Mouse (Mus musculus): ENCODE measurements around the gene Ern1. TPM values are rescaled to one million over a fixed set of nuclear protein-coding genes. Genes with fewer than 3 reads are reported as not detected.

Gene Ern1
- total RNA-seq, 1 experiment from 2014 or later: 65.9 TPM

DNA sequence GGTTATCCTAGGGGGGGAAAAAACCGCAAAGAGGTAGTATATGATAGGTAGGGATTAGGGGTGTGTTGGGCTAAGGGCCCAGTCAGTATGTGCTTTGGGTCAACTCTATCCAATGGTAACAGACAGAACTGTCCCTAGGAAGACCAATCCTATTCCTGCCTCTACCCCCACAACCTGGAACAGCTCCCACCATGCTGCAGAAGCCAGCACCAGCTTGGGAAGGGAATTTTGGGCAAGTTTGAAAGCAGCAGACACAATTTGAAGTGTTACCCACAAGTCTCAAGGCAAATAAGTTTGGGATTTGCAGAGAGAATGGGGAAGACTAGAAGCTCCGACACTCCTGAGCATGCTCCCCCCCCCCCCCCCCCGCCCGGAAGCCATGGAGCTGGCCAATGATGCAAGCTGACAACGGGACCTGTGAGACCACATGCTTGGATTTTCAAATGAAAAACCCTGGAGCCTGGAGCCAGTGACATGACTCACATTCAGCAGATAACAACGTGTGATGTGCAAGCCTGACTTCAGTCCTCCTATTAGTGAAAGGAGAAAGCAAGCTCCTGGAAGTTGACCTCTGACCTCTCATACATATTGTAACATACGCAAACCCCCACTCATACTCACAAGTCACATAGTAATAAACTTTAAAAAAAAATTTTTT, 1.5 kb upstream of the Ern1 start:
- no peak for ATAC-seq (replicated peaks in 1 of 2; ENCODE audit: insufficient read depth in 1 of 2, low FRiP score in 2 of 2, low TSS enrichment in 1 of 2, low read depth in 1 of 2, poor library complexity in 2 of 2, severe bottlenecking in 2 of 2)

DNA sequence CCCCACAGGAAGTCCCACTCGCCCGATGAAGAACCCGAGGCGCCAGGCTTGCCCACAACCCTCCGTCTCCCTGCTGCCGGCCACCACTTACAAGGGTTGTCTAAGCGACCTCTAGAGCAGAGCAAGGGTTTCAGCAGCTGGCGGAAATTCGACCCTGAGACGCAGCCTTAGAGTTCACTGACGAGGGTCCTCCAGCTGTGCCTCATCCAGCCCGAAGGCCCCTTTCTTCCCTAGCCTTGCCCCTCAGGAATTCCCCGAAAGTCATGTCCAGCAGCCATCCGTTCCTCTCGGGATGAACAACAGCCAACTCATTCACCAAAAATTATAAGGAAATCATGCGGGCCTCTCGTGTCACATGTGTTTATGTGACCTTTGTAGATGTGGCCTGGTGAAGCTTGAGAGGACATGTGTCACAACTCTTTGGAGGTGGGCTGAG, 492 bp upstream of the Ern1 start:
- peak; percentile 40 to 44 for ATAC-seq (replicated peaks in 1 of 2; ENCODE audit: insufficient read depth in 1 of 2, low FRiP score in 2 of 2, low TSS enrichment in 1 of 2, low read depth in 1 of 2, poor library complexity in 2 of 2, severe bottlenecking in 2 of 2)

DNA sequence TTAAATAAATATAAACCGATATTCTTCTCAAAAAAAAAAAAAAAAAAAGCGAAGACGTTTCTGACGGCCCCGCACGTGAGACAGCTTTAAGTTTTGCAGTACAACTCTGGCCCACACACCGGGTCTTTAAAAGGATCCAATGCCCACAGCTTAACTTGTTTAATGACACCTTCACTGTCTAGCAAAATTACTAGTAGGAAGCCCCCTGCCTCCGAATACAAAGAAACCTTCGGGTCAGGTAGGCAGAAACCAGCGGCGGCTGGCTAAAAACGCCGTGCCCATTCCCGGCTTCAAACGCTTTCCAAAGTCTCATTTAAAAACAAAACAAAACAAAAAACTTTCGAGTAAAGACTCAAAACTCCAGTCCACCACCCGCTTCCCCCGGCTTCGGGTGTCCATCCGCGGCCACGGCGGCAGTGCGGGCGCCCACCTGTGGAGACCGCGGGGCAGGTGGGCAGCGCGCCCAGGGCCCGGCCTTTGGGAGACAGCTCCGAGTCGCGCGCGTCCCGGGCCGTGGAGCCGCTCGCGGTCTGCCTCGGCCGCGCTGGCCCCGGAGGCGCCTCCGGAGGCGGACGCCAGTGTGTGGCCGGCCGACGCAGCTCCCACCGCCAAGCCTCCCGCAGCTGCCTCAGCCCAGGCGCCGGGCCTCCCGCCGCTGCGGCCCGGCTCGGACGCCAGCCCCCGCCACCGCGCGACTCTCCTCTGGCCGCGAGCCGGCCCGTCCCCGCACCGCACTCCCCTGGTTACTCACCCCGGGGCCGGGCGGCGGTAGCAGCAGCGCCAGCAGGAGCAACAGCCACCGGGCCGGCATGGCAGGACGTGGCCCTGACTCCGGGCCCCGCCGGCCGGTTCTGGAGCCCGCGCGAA, 553 bp downstream of the Ern1 start:
- ATAC-seq (replicated peaks in 1 of 2; ENCODE audit: insufficient read depth in 1 of 2, low FRiP score in 2 of 2, low TSS enrichment in 1 of 2, low read depth in 1 of 2, poor library complexity in 2 of 2, severe bottlenecking in 2 of 2): no peak

DNA sequence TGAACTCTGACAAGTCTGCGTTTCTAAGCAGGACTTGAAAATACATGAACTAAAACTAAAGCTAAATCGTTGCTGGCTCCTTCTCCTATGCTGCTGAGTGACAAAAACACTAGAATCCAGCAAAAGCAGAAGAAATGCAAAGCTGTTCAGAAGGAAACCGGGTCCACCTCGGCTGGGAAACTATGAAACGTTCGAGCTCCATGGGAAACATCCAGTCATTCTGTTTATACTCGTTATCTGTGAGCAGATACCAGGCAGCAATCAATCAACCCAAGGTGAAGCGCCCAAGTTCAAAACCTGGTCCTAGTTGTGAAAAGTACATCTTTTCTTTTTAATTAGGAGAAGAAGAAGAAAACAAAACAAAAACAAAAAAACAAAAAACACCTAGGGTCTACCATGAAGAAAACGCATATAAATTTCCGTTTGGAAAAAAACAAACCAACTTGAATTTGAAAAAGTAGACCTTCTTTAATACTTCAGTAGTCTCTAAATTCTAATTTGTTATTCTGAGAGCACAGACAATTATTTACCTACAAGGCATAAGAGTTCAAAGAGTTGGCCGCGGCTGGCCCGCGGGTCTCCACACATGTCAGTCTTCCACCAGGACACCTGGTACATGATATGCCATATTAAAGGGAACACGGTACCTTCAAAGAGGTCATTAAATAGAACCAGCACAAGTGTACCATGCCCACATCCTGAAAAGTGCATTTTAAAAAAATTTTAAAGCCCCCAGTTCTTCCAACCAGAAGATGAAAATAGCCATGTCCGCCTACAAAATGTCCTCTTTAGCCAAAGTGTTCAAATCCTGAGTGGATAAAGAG, 1.4 kb downstream of the Ern1 start:
- ATAC-seq (replicated peaks in 1 of 2; ENCODE audit: insufficient read depth in 1 of 2, low FRiP score in 2 of 2, low TSS enrichment in 1 of 2, low read depth in 1 of 2, poor library complexity in 2 of 2, severe bottlenecking in 2 of 2): no peak

DNA sequence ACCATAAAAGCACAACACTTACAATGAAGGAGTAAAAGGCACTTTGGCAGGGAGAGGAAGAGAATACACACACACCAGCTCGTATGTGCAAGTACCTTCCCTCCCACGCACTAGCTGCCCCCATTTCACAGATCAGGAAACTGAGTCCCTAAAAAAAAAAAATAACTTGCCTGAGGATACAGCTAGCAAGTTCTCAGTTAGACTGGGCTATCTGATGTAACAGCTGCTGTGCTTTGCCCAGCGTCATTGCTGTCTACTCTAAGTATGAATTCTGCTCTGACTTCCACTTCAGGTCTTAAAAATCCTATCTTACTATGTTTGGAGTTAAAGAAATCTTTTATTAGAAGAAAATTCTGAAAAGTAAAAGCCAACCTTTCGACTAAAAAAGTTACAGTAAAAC, 2.0 kb downstream of the Ern1 start:
- no peak for ATAC-seq (replicated peaks in 1 of 2; ENCODE audit: insufficient read depth in 1 of 2, low FRiP score in 2 of 2, low TSS enrichment in 1 of 2, low read depth in 1 of 2, poor library complexity in 2 of 2, severe bottlenecking in 2 of 2)

DNA sequence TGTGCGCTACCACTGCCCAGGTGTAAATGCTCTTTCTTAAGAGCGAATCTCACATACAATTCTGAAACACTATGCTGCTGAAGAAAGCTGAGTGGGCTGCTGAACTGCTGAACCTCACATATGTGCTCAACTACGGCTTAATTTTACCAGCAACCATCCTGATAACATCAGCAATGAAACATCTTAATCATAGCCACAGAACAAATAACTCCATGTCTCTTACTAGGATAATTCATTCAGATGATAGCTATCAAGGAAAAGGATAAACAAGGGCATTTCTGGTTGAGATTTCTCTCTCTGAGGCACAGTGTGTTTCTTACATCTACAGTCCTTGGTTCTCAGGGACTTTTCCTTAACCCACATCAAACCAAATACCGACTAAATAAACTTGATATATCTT, 2.8 kb downstream of the Ern1 start:
- ATAC-seq (replicated peaks in 1 of 2; ENCODE audit: insufficient read depth in 1 of 2, low FRiP score in 2 of 2, low TSS enrichment in 1 of 2, low read depth in 1 of 2, poor library complexity in 2 of 2, severe bottlenecking in 2 of 2): no peak

DNA sequence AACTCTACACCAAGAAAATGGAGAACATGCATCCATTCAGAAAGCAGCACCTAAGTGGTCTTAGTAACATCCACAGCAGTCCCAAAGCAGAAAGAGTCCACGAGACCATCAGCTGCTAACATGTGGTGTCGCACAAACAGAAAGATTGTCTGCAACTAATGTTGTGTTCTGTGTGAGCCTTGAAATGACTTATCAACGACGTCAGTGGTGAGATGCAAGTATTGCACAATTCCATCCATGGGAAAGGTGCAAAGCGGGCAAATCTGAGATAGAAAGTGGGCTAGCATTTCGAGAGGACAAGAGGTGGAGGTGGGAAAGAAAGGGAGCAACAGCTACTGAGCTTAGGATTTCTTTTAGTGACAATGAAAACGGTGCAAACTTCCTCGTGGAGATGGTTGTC, 4.8 kb downstream of the Ern1 start:
- ATAC-seq (replicated peaks in 1 of 2; ENCODE audit: insufficient read depth in 1 of 2, low FRiP score in 2 of 2, low TSS enrichment in 1 of 2, low read depth in 1 of 2, poor library complexity in 2 of 2, severe bottlenecking in 2 of 2): no peak

DNA sequence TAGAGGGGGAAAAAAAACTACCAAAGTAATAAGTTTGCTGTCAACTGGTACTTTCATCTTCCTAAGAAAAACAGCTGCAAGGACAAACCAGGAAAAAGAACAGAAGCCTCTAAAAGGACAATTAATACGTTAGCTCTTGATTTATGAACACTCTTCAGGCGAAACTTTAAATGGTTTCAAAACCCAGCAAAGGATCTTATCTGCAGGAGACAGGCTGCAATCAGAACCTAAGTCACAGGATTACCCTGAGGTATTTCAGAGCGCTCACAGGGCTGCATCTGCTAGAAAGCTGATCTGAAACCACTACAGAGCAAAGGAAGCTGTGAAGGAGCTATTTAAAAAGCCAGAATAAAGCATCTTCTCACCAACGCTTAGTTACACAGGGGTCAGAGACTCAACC, 6.0 kb downstream of the Ern1 start:
- ATAC-seq (replicated peaks in 1 of 2; ENCODE audit: insufficient read depth in 1 of 2, low FRiP score in 2 of 2, low TSS enrichment in 1 of 2, low read depth in 1 of 2, poor library complexity in 2 of 2, severe bottlenecking in 2 of 2): no peak

DNA sequence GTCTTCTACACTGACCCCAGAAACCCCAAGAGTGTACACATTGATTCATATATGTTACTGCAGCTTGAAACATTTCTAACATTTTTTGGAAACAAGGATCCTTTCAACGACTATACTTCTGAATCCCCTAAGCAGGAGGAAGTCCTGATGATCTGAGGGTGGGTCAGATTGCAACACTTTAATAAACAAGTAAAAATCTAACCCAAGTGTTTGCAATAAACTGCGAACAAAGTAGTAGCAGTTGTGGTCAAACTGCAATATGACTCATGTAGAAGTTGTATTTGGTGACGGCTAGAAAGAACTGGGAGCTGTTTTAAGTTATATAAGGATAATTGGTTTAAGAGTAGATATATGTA, 7.1 kb downstream of the Ern1 start:
- no peak for ATAC-seq (replicated peaks in 1 of 2; ENCODE audit: insufficient read depth in 1 of 2, low FRiP score in 2 of 2, low TSS enrichment in 1 of 2, low read depth in 1 of 2, poor library complexity in 2 of 2, severe bottlenecking in 2 of 2)

DNA sequence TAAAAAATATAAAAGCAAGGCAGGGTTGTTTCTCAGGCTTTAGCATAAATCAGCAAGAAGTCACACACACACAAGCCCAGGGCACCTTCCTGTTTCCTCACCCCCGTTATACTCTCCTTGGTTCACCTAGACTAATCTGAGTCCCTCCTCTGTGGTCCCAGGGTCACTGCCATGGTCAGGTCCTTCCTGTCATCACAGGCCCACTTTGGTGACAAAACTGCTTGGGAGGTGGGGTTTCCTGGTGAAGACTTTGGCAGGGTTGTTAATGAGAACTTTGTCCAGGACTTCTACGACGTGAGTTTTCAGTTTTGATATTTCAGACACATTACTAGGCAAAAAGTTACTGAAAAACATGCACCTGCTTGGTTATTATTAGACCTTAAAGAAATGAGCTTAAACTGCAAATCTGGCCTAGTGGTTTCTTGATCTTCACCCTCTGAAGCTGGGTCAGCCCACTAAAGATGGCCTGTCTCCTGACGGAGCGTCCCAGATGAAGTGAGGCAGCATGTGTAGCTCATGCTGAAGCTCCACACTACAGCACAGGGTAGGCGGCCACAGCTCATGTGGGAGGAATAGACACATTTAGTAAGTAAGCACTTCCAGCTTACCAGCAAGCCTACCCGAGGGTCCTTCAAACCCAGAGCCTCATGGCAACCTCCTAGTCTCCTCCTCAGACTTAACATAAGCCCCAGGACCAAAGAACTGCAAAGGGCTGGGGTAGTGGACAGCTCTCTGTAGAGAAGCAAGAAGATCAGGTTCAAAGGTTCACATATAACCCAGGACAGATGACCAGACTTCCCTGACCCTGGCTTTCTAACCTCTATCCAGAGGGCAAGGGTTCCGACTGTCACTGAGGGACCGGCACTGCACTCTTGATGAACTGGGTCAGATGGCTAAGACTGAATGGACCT, 7.8 kb downstream of the Ern1 start:
- ATAC-seq (replicated peaks in 1 of 2; ENCODE audit: insufficient read depth in 1 of 2, low FRiP score in 2 of 2, low TSS enrichment in 1 of 2, low read depth in 1 of 2, poor library complexity in 2 of 2, severe bottlenecking in 2 of 2): peak; percentile 43 to 66; a peak in 3 of 4 replicates

DNA sequence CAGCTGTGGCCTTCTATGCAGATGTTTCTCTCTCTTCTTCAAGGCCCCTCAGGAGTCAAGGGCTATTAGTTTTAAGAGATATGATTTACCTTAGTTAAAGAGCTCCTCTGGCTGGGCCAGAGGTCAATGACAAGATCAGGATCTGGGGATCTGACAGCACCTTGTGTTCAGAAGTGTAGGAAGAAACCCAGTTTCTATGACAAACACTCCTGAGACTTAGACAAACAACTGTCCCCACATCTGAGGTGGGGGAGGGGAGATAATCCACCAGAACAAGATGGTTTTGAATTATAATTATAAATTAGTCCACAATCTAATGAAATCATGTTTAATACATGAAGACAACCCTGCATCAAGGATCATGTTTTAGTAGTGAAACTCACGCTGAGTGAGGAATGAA, 8.9 kb downstream of the Ern1 start:
- no peak for ATAC-seq (replicated peaks in 1 of 2; ENCODE audit: insufficient read depth in 1 of 2, low FRiP score in 2 of 2, low TSS enrichment in 1 of 2, low read depth in 1 of 2, poor library complexity in 2 of 2, severe bottlenecking in 2 of 2)

DNA sequence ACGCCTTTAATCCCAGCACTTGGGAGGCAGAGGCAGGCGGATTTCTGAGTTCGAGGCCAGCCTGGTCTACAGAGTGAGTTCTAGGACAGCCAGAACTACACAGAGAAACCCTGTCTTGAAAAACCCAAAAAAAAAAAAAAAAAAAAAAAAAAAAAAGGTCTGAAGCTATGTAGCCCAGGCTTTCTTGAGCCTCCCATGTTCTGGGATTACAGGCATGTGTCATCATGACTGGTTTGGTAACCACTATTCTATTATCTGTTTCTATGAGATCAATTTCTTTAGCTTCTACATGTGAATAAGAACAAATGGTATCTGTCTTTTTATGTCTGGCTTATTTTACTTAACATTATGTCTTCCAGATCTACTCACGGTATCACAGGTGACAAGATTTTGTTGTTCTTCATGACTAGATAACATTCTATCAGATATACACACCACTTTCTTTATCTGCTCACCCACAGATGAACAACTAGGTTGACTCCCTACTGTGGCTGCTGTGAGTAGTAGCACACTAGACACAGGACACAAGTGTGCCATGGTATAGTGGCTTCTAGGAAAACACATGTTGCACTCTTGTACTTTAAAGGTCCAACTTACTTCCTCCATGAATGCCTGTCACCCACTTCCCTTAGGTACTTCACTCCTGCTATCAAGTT, 10.0 kb downstream of the Ern1 start:
- no peak for ATAC-seq (replicated peaks in 1 of 2; ENCODE audit: insufficient read depth in 1 of 2, low FRiP score in 2 of 2, low TSS enrichment in 1 of 2, low read depth in 1 of 2, poor library complexity in 2 of 2, severe bottlenecking in 2 of 2)

DNA sequence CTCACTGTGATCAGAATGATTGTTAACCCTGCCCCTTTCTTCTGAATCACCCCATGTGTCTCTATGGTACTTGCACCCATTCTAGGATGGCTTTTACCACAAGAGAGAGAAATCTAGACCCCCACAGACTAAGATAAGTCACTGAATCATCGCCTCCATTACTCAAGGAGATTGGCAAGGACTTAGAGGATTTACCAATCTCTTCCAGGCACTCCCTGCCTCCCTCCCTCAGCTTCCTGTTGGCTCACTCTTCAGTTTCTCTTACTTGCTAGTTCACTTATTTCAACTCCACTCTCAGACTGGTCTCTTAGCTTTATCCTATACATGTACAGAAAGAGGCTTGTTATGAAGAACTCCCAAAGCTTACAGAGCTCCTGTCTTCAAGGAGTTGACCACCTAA, 12.3 kb downstream of the Ern1 start:
- ATAC-seq (replicated peaks in 1 of 2; ENCODE audit: insufficient read depth in 1 of 2, low FRiP score in 2 of 2, low TSS enrichment in 1 of 2, low read depth in 1 of 2, poor library complexity in 2 of 2, severe bottlenecking in 2 of 2): no peak

DNA sequence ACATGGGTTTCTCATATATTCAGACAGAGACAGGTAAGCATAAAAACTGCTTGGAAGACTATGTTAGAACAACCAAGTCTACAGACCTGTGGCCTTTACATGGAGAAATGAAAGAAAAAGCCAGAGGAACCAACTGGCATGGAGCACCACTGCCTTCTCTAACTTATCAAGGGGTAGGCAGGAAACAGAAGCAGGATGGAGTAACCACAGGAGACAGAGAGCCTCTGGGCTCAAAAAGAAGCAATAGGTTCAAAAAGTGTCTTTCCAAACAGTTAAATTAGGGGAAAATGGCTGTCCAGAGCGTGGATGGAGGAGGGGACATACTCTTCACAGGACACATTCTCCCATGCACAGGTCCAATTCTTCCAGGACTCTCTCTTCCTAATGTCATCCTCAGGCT, 16.0 kb downstream of the Ern1 start:
- ATAC-seq (replicated peaks in 1 of 2; ENCODE audit: insufficient read depth in 1 of 2, low FRiP score in 2 of 2, low TSS enrichment in 1 of 2, low read depth in 1 of 2, poor library complexity in 2 of 2, severe bottlenecking in 2 of 2): peak; percentile 87 to 94

DNA sequence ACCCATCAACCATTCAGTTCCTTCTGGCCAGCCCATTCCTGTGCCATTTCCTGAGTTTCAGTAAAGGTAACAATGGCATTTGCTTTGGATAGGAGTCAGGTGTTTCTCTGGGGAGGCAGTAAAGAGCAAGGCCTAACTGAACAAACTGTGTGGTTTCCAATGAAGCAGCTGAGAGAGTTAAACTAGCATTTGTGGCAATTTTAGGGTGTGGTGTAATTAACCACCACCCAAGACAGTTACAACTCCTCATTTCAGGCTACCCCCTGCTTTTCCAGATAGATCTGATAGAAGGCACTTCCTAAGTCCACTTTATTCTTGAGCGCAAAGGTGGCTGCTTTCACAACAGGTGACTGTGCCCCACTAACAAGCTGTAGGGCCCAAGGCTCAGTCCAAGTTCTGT, 19.1 kb downstream of the Ern1 start:
- no peak for ATAC-seq (replicated peaks in 1 of 2; ENCODE audit: insufficient read depth in 1 of 2, low FRiP score in 2 of 2, low TSS enrichment in 1 of 2, low read depth in 1 of 2, poor library complexity in 2 of 2, severe bottlenecking in 2 of 2)

DNA sequence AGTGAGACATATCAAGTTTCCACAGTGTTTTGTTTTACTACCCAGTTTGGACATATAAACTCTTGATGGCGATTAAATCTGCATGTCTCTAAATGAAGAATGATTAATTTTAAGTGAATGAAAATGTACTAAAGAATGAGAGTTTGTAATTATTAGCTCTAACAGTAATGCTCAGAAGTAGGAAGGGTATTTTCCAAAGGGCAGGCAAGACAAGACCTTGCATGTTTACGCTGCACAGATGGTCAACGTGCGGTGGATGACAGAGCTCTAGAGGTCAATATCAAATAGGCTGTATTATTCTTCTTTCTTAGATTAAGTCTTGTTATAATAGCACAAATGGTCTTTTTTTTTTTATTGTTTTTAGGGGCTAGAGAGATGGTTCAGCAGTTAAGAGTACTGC, 21.7 kb downstream of the Ern1 start:
- ATAC-seq (replicated peaks in 1 of 2; ENCODE audit: insufficient read depth in 1 of 2, low FRiP score in 2 of 2, low TSS enrichment in 1 of 2, low read depth in 1 of 2, poor library complexity in 2 of 2, severe bottlenecking in 2 of 2): no peak

DNA sequence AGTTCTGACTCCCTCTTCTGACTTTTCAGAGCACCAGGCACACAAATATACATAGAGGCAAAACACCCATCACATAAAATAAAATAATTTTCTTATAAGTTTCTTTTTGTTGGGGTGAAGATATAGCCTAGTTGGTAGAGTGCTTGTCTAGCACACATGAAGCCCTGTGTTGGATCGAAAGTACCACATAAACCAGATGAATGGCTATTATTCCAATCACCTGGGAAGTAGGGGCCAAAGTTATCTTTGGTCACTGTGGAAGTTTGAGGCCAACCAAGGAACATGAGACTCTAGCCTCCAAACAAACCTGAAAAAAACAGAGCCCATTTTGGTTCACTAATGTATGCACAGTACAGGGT, 22.1 kb downstream of the Ern1 start:
- no peak for ATAC-seq (replicated peaks in 1 of 2; ENCODE audit: insufficient read depth in 1 of 2, low FRiP score in 2 of 2, low TSS enrichment in 1 of 2, low read depth in 1 of 2, poor library complexity in 2 of 2, severe bottlenecking in 2 of 2)
